Mouse (Mus musculus): ENCODE measurements around the gene Zyx. TPM values are rescaled to one million over a fixed set of nuclear protein-coding genes. Genes with fewer than 3 reads are reported as not detected.

The Zyx gene
- total and polyA plus RNA-seq, 3 experiments: 19.1 to 319 (median 70.2) TPM

DNA sequence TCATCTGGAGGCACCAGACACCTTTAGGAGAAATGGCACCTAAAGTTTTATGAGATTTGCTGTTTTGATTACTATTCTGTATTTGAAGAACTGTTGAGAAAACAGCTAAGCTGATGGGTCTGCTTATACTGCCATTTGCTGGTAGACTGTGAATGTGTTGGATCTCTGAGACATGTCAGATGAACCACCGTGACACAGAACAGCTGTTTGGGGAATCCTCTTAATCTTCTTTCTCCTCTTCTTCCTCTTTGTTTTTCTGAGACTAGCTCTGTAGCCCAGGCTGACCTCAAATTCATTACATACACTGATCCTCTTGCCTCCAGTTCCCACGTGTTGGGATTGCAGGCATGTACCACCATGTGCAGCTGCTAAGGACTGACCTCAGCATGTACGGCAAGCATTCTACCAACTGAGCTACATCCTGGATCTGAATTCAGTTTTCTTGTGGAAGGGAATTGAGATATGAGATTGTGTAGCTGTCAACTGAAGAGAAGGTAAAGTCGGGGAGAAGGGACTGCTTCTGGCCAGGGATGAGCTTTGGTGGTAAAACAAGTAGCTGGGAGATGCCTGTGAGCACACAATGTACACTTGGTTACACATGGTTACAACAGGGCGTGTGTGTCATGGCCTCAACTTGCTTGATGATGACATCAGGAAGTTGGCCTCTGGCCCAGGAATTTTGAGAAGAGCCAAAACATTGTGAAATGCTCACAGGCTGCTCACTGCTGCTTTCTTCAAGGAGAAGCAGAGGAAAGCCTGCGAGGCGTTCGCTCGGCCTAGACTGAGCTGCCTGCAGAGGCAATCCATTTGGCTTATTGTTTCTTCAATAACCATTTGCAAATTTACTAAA, 46.8 kb downstream of the Zyx start:
- H3K36me3 ChIP-seq (replicated peaks): no peaks in the 10 kb centered on the region
- no peak for ATAC-seq (ENCODE audit: extremely low read depth, insufficient number of reproducible peaks, low FRiP score, poor library complexity, severe bottlenecking)
- DNase-seq (ENCODE audit: low spot score): no peak
- no peaks in the 10 kb centered on the region for H3K4me1 ChIP-seq (ENCODE audit: insufficient read depth, low read depth, low read length)
- H3K4me3 ChIP-seq (ENCODE audit: low read depth, low read length): no peak overlapping the region
- TF ChIP-seq CTCF (IDR thresholded peaks at IDR 0.05; ENCODE audit: low read depth, low read length) (no peak), POLR2AphosphoS5 (IDR thresholded peaks at IDR 0.05; ENCODE audit: insufficient replicate concordance, low read depth, low read length) (no peak)
- H3K27me3 ChIP-seq (ENCODE audit: insufficient read depth, low read length): 0 out of 2 replicates have a peak, but pooled peaks cover 5% of the 10 kb centered on the region
- H3K9me3 ChIP-seq (replicated peaks): no peaks in the 10 kb centered on the region

- no peaks in the 10 kb centered on the region for H3K4me1 ChIP-seq (ENCODE audit: insufficient read depth, low read depth, low read length)
- TF ChIP-seq TAL1 (conservative IDR thresholded peaks at IDR 0.05; ENCODE audit: low read depth, low read length): no peak
- no peak for TF ChIP-seq POLR2AphosphoS5 (IDR thresholded peaks at IDR 0.05; ENCODE audit: insufficient replicate concordance, low read depth, low read length)
- no peaks in the 10 kb centered on the region for H3K9me3 ChIP-seq (replicated peaks)
- no peak overlapping the region for H3K4me3 ChIP-seq (ENCODE audit: low read depth, low read length)
- DNase-seq (ENCODE audit: low spot score): no peak
- H3K27me3 ChIP-seq (ENCODE audit: insufficient read depth, low read length): 0 out of 2 replicates have a peak, but pooled peaks cover 5% of the 10 kb centered on the region
- no peaks in the 10 kb centered on the region for H3K36me3 ChIP-seq (replicated peaks)
- no peak for ATAC-seq (ENCODE audit: extremely low read depth, insufficient number of reproducible peaks, low FRiP score, poor library complexity, severe bottlenecking)
Observed at GRCm38 (mm10) chr6:42397041-42397657, 47.7 kb downstream of the Zyx start.

- Histone ChIP-seq H3K27me3 (ENCODE audit: insufficient read depth, low read length) (0 out of 2 replicates have a peak, but pooled peaks cover 5% of the 10 kb centered on the region), H3K36me3 (replicated peaks) (no peaks in the 10 kb centered on the region), H3K9me3 (replicated peaks) (no peaks in the 10 kb centered on the region), H3K4me3 (ENCODE audit: low read depth, low read length) (no peak overlapping the region), H3K4me1 (ENCODE audit: insufficient read depth, low read depth, low read length) (no peaks in the 10 kb centered on the region)
- ATAC-seq (ENCODE audit: extremely low read depth, insufficient number of reproducible peaks, low FRiP score, poor library complexity, severe bottlenecking): no peak
- no peak for TF ChIP-seq TAL1 (conservative IDR thresholded peaks at IDR 0.05; ENCODE audit: low read depth, low read length)
- TF ChIP-seq POLR2AphosphoS5 (IDR thresholded peaks at IDR 0.05; ENCODE audit: insufficient replicate concordance, low read depth, low read length): no peak
- TF ChIP-seq CTCF (IDR thresholded peaks at IDR 0.05; ENCODE audit: low read depth, low read length): no peak
- no peak for TF ChIP-seq GATA1 (IDR thresholded peaks at IDR 0.05; ENCODE audit: borderline replicate concordance, low read length)
- no peak for TF ChIP-seq GATA2 (IDR thresholded peaks at IDR 0.05; ENCODE audit: borderline replicate concordance, low read depth, low read length)
- DNase-seq (ENCODE audit: low spot score): no peak
Observed at GRCm38 (mm10) chr6:42398285-42398684, 48.9 kb downstream of the Zyx start.

DNA sequence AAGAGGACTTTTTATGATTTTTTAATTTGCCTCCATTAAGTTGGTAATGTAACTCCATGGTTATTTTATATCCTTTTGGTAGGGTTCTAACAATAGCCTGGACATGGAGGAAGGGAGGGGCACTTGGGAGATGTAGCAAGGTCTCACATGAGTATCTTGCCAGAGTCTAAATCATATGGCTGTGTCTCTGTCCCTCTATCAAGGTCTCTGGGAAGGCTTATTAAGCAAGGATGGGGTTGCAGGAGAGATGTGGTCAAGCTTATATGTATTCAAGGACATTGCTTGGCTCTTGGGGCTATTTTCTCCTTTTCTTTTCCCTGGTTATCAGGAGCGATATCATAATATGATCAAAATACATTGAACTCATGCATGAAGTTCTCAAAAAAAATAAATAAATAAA, 49.6 kb downstream of the Zyx start:
- DNase-seq (ENCODE audit: low spot score) (no peak), ATAC-seq (ENCODE audit: extremely low read depth, insufficient number of reproducible peaks, low FRiP score, poor library complexity, severe bottlenecking) (no peak)
- TF ChIP-seq CTCF (IDR thresholded peaks at IDR 0.05; ENCODE audit: low read depth, low read length) (no peak), GATA2 (IDR thresholded peaks at IDR 0.05; ENCODE audit: borderline replicate concordance, low read depth, low read length) (no peak), TAL1 (conservative IDR thresholded peaks at IDR 0.05; ENCODE audit: low read depth, low read length) (no peak), GATA1 (IDR thresholded peaks at IDR 0.05; ENCODE audit: borderline replicate concordance, low read length) (no peak), POLR2AphosphoS5 (IDR thresholded peaks at IDR 0.05; ENCODE audit: insufficient replicate concordance, low read depth, low read length) (no peak)
- 0 out of 2 replicates have a peak, but pooled peaks cover 3% of the 10 kb centered on the region for H3K27me3 ChIP-seq (ENCODE audit: insufficient read depth, low read length)
- no peak overlapping the region for H3K4me3 ChIP-seq (ENCODE audit: low read depth, low read length)
- no peaks in the 10 kb centered on the region for H3K4me1 ChIP-seq (ENCODE audit: insufficient read depth, low read depth, low read length)
- no peaks in the 10 kb centered on the region for H3K9me3 ChIP-seq (replicated peaks)
- no peaks in the 10 kb centered on the region for H3K36me3 ChIP-seq (replicated peaks)

- Histone ChIP-seq H3K27me3 (ENCODE audit: insufficient read depth, low read length) (0 out of 2 replicates have a peak, but pooled peaks cover 3% of the 10 kb centered on the region), H3K9me3 (replicated peaks) (no peaks in the 10 kb centered on the region), H3K4me3 (ENCODE audit: low read depth, low read length) (no peak within 1 kb of the TSS), H3K4me1 (ENCODE audit: insufficient read depth, low read depth, low read length) (no peaks in the 10 kb centered on the region), H3K36me3 (replicated peaks) (no peaks in the 10 kb centered on the region)
- no peak for TF ChIP-seq POLR2AphosphoS5 (IDR thresholded peaks at IDR 0.05; ENCODE audit: insufficient replicate concordance, low read depth, low read length)
- no peak for TF ChIP-seq TAL1 (conservative IDR thresholded peaks at IDR 0.05; ENCODE audit: low read depth, low read length)
- TF ChIP-seq GATA2 (IDR thresholded peaks at IDR 0.05; ENCODE audit: borderline replicate concordance, low read depth, low read length): no peak
- no peak for TF ChIP-seq CTCF (IDR thresholded peaks at IDR 0.05; ENCODE audit: low read depth, low read length)
- TF ChIP-seq GATA1 (IDR thresholded peaks at IDR 0.05; ENCODE audit: borderline replicate concordance, low read length): no peak
- ATAC-seq (ENCODE audit: extremely low read depth, insufficient number of reproducible peaks, low FRiP score, poor library complexity, severe bottlenecking) (no peak), DNase-seq (ENCODE audit: low spot score) (no peak)
Observed at GRCm38 (mm10) chr6:42399938-42400337, 50.5 kb downstream of the Zyx start, which contains the start of gene Tas2r143. Gene Tas2r143 (plus strand): TSS chr6:42400238.

- H3K9me3 ChIP-seq (replicated peaks): no peaks in the 10 kb centered on the region
- H3K36me3 ChIP-seq (replicated peaks): no peaks in the 10 kb centered on the region
Observed at GRCm38 (mm10) chr6:42405134-42405533, 55.7 kb downstream of the Zyx start, which contains the start of gene Tas2r135. Gene Tas2r135 (plus strand): TSS chr6:42405434.

More at GRCm38 (mm10) chr6:42405134-42405533, 55.7 kb downstream of the Zyx start, which contains the start of gene Tas2r135:
- TF ChIP-seq POLR2AphosphoS5 (IDR thresholded peaks at IDR 0.05; ENCODE audit: insufficient replicate concordance, low read depth, low read length) (no peak), GATA1 (IDR thresholded peaks at IDR 0.05; ENCODE audit: borderline replicate concordance, low read length) (no peak), GATA2 (IDR thresholded peaks at IDR 0.05; ENCODE audit: borderline replicate concordance, low read depth, low read length) (no peak), TAL1 (conservative IDR thresholded peaks at IDR 0.05; ENCODE audit: low read depth, low read length) (no peak), CTCF (IDR thresholded peaks at IDR 0.05; ENCODE audit: low read depth, low read length) (no peak)
- no peaks in the 10 kb centered on the region for H3K4me1 ChIP-seq (ENCODE audit: insufficient read depth, low read depth, low read length)
- no peaks in the 10 kb centered on the region for H3K27me3 ChIP-seq (ENCODE audit: insufficient read depth, low read length)
- no peak for DNase-seq (ENCODE audit: low spot score)
- ATAC-seq (ENCODE audit: extremely low read depth, insufficient number of reproducible peaks, low FRiP score, poor library complexity, severe bottlenecking): no peak
- no peak within 1 kb of the TSS for H3K4me3 ChIP-seq (ENCODE audit: low read depth, low read length)

Other genes starting within 250 kb of the Zyx start
- gene Tas2r139, start 208.7 kb upstream of the Zyx start, total RNA-seq (2014; fragmentation: Nextera tagmentation): not detected in 2 replicates
- gene Tas2r139, start 208.7 kb upstream of the Zyx start, total RNA-seq (2017): 0.23 TPM in 1 of 2 replicates, not detected in the other
- gene Tas2r139, start 208.7 kb upstream of the Zyx start, polyA plus RNA-seq (2012): not detected in 2 replicates
- not detected in 2 replicates for gene Tas2r144, start 134.3 kb upstream of the Zyx start, total RNA-seq (2014; fragmentation: Nextera tagmentation)
- 0.16 TPM in 1 of 2 replicates, not detected in the other for gene Tas2r144, start 134.3 kb upstream of the Zyx start, total RNA-seq (2017)
- gene Tas2r144, start 134.3 kb upstream of the Zyx start, polyA plus RNA-seq (2012): not detected in 2 replicates
- gene Gstk1, start 103.7 kb upstream of the Zyx start, total RNA-seq (2014; fragmentation: Nextera tagmentation): 0.83 TPM in 1 of 2 replicates, not detected in the other
- 0.55 and 0.99 TPM in 2 replicates for gene Gstk1, start 103.7 kb upstream of the Zyx start, total RNA-seq (2017)
- gene Gstk1, start 103.7 kb upstream of the Zyx start, polyA plus RNA-seq (2012): not detected in 2 replicates
- not detected in 2 replicates for gene Tmem139, start 87.7 kb upstream of the Zyx start, total RNA-seq (2014; fragmentation: Nextera tagmentation)
- 0.11 TPM in 1 of 2 replicates, not detected in the other for gene Tmem139, start 87.7 kb upstream of the Zyx start, total RNA-seq (2017)
- not detected in 2 replicates for gene Tmem139, start 87.7 kb upstream of the Zyx start, polyA plus RNA-seq (2012)
- 76.7 and 91.2 TPM in 2 replicates for gene Casp2, start 84.6 kb upstream of the Zyx start, total RNA-seq (2014; fragmentation: Nextera tagmentation)
- 64.4 and 66.5 TPM in 2 replicates for gene Casp2, start 84.6 kb upstream of the Zyx start, total RNA-seq (2017)
- gene Casp2, start 84.6 kb upstream of the Zyx start, polyA plus RNA-seq (2012): 8.2 and 9.2 TPM in 2 replicates
- gene Clcn1, start 62.9 kb upstream of the Zyx start, total RNA-seq (2014; fragmentation: Nextera tagmentation): 0.24 and 0.45 TPM in 2 replicates
- gene Clcn1, start 62.9 kb upstream of the Zyx start, total RNA-seq (2017): 0.06 and 0.11 TPM in 2 replicates
- not detected in 2 replicates for gene Clcn1, start 62.9 kb upstream of the Zyx start, polyA plus RNA-seq (2012)
- not detected in 2 replicates for gene Fam131b, start 25.0 kb upstream of the Zyx start, total RNA-seq (2014; fragmentation: Nextera tagmentation)
- 0.05 TPM in 1 of 2 replicates, not detected in the other for gene Fam131b, start 25.0 kb upstream of the Zyx start, total RNA-seq (2017)
- gene Fam131b, start 25.0 kb upstream of the Zyx start, polyA plus RNA-seq (2012): 0.01 TPM in 1 of 2 replicates, not detected in the other
- not detected in 2 replicates for gene Epha1, start 23.6 kb downstream of the Zyx start, total RNA-seq (2014; fragmentation: Nextera tagmentation)
- gene Epha1, start 23.6 kb downstream of the Zyx start, total RNA-seq (2017): 0.23 TPM in 1 of 2 replicates, not detected in the other
- gene Epha1, start 23.6 kb downstream of the Zyx start, polyA plus RNA-seq (2012): not detected in 2 replicates
- not detected in 2 replicates for gene Tas2r143, start 50.6 kb downstream of the Zyx start, total RNA-seq (2014; fragmentation: Nextera tagmentation)
- gene Tas2r143, start 50.6 kb downstream of the Zyx start, total RNA-seq (2017): 0.22 and 0.23 TPM in 2 replicates
- gene Tas2r143, start 50.6 kb downstream of the Zyx start, polyA plus RNA-seq (2012): not detected in 2 replicates
- gene Tas2r135, start 55.8 kb downstream of the Zyx start, total RNA-seq (2014; fragmentation: Nextera tagmentation): not detected in 2 replicates
- 0.27 TPM in 1 of 2 replicates, not detected in the other for gene Tas2r135, start 55.8 kb downstream of the Zyx start, total RNA-seq (2017)
- not detected in 2 replicates for gene Tas2r135, start 55.8 kb downstream of the Zyx start, polyA plus RNA-seq (2012)
- gene Tas2r126, start 84.9 kb downstream of the Zyx start, total RNA-seq (2014; fragmentation: Nextera tagmentation): not detected in 2 replicates
- not detected in 2 replicates for gene Tas2r126, start 84.9 kb downstream of the Zyx start, total RNA-seq (2017)
- gene Tas2r126, start 84.9 kb downstream of the Zyx start, polyA plus RNA-seq (2012): not detected in 2 replicates
- not detected in 2 replicates for gene Olfr458, start 115.6 kb downstream of the Zyx start, total RNA-seq (2014; fragmentation: Nextera tagmentation)
- 0.05 and 0.17 TPM in 2 replicates for gene Olfr458, start 115.6 kb downstream of the Zyx start, total RNA-seq (2017)
- gene Olfr458, start 115.6 kb downstream of the Zyx start, polyA plus RNA-seq (2012): not detected in 2 replicates
- gene Olfr457, start 126.7 kb downstream of the Zyx start, total RNA-seq (2014; fragmentation: Nextera tagmentation): not detected in 2 replicates
- gene Olfr457, start 126.7 kb downstream of the Zyx start, total RNA-seq (2017): 0.11 TPM in 1 of 2 replicates, not detected in the other
- gene Olfr457, start 126.7 kb downstream of the Zyx start, polyA plus RNA-seq (2012): not detected in 2 replicates
- gene Olfr456, start 137.6 kb downstream of the Zyx start, total RNA-seq (2014; fragmentation: Nextera tagmentation): not detected in 2 replicates
- not detected in 2 replicates for gene Olfr456, start 137.6 kb downstream of the Zyx start, total RNA-seq (2017)
- gene Olfr456, start 137.6 kb downstream of the Zyx start, polyA plus RNA-seq (2012): not detected in 2 replicates
- not detected in 2 replicates for gene Olfr455, start 198.0 kb downstream of the Zyx start, total RNA-seq (2014; fragmentation: Nextera tagmentation)
- not detected in 2 replicates for gene Olfr455, start 198.0 kb downstream of the Zyx start, total RNA-seq (2017)
- not detected in 2 replicates for gene Olfr455, start 198.0 kb downstream of the Zyx start, polyA plus RNA-seq (2012)
- gene Tcaf3, start 248.1 kb downstream of the Zyx start, total RNA-seq (2014; fragmentation: Nextera tagmentation): not detected in 2 replicates
- gene Tcaf3, start 248.1 kb downstream of the Zyx start, total RNA-seq (2017): 0.16 and 0.46 TPM in 2 replicates
- not detected in 2 replicates for gene Tcaf3, start 248.1 kb downstream of the Zyx start, polyA plus RNA-seq (2012)